8 mouse cellular contexts compared by ENCODE assay signal in genomic region chr5:112433004-112433403, GRCm38 (mm10). TPM values are rescaled to one million over a fixed set of nuclear protein-coding genes. Genes with fewer than 3 reads are reported as not detected.
DNase-seq lines count a peak whose midpoint lies in the region; ATAC-seq and TF ChIP-seq lines count a peak whose summit lies in the region.

No protein-coding gene starts in this region.

- in situ Hi-C loops in CH12.LX (cut with MboI; ENCODE audit: low pct_ligation_motif_present, low pct_unique_long_range_greater_than_20kb, low sequenced_read_pairs), result loop anchor here (10.0 kb wide), 1 partner anchor 622 kb away; no protein-coding TSS in a partner anchor

- H3K27me3 ChIP-seq in CH12.LX (replicated peaks), result peaks cover 37% of the 10 kb centered on the region

- ATAC-seq in erythroid progenitor cell, adult 5-6 weeks (replicated peaks; ENCODE audit: low FRiP score, poor library complexity, severe bottlenecking), result no peak

- no peaks in the 10 kb centered on the region for H3K9me3 ChIP-seq in CH12.LX (replicated peaks; ENCODE audit: low read length)

- H3K4me3 ChIP-seq in CH12.LX (replicated peaks in 1 of 3; ENCODE audit: low read depth in 2 of 3, low read length in 2 of 3, poor library complexity in 1 of 3), result no peak overlapping the region

- no peaks in the 10 kb centered on the region for H3K36me3 ChIP-seq in CH12.LX (replicated peaks in 1 of 2; ENCODE audit: control insufficient read depth in 1 of 2, insufficient read depth in 1 of 2, low read length in 1 of 2)

- no peak overlapping the region for H3K4me2 ChIP-seq in CH12.LX (ENCODE audit: insufficient read depth, low read depth, poor library complexity, severe bottlenecking)

- DNase-seq in CH12.LX (ENCODE audit: extremely low read depth), result peak; percentile 51
- peak; percentile 76 to 77 for DNase-seq in adrenal gland, adult 18-20 months (ENCODE audit: low spot score in 2 of 2)
- peak; percentile 75 for DNase-seq in embryo, embryonic 10 days (ENCODE audit: low spot score)
- peak; percentile 28 to 67 for DNase-seq in gastrocnemius, postnatal 36 days
- DNase-seq in layer of hippocampus, postnatal 14 days (ENCODE audit: low spot score in 2 of 2), result peak; percentile 86 to 91
- peak; percentile 77 for DNase-seq in mesoderm, embryonic 11.5 days (ENCODE audit: low read depth, low spot score)
- peak; percentile 85 for DNase-seq in right cerebral cortex, postnatal 14 days

- no peaks in the 10 kb centered on the region for H3K4me1 ChIP-seq in CH12.LX (ENCODE audit: control insufficient read depth in 1 of 2, insufficient read depth in 2 of 2)

- TF ChIP-seq CTCF in CH12.LX (conservative IDR thresholded peaks at IDR 0.05 in 1 of 2, IDR thresholded peaks at IDR 0.05 in 1 of 2; ENCODE audit: low read depth in 2 of 2, low read length in 2 of 2), result peak; percentile 63 to 83

- no peak overlapping the region for H3K27ac ChIP-seq in CH12.LX (ENCODE audit: insufficient read depth, low read depth)

- intact Hi-C loops in gastrocnemius, postnatal 36 days (cut with DNase I), result no loop called here

- no peak overlapping the region for H3K9ac ChIP-seq in CH12.LX (ENCODE audit: insufficient read depth, low read depth)

- TF ChIP-seq RAD21 in CH12.LX (IDR thresholded peaks at IDR 0.05; ENCODE audit: low read depth, low read length), result peak; percentile 66

- H3K79me2 ChIP-seq in CH12.LX (replicated peaks; ENCODE audit: control insufficient read depth, extremely low read depth, insufficient read depth, poor library complexity, severe bottlenecking), result no peaks in the 10 kb centered on the region

- dilution Hi-C loops in CH12.LX (cut with MboI; ENCODE audit: extremely low pct_ligation_motif_present, extremely low pct_unique_long_range_greater_than_20kb, low sequenced_read_pairs), result no loop called here

- TF ChIP-seq EP300 in CH12.LX (IDR thresholded peaks at IDR 0.05; ENCODE audit: low read length), result no peak

- no peak for TF ChIP-seq POLR2A in CH12.LX (IDR thresholded peaks at IDR 0.05; ENCODE audit: low read depth, low read length)

TF ChIP-seq in CH12.LX, 34 proteins besides CTCF, POLR2A, EP300 and RAD21:
- TF ChIP-seq NRF1 (IDR thresholded peaks at IDR 0.05; ENCODE audit: low read depth, low read length), result no peak
- TF ChIP-seq USF1 (IDR thresholded peaks at IDR 0.05; ENCODE audit: low read depth, low read length), result no peak
- peak; percentile 36; the same call in 1 of the 2 replicates for TF ChIP-seq SMC3 (IDR thresholded peaks at IDR 0.05; ENCODE audit: low read depth, low read length)

RNA-seq across cellular contexts. Expression of gene Gm6588, which starts 16.2 kb away (rescaled TPM):
- total RNA-seq in CH12.LX (2012; rRNA removed) (not detected in 2 replicates), CH12.LX (2014; rRNA removed) (not detected in 2 replicates)
- not detected in 2 replicates for polyA plus RNA-seq in CH12.LX (2012; ENCODE audit: insufficient read length, low read depth)
- not detected for total RNA-seq in adrenal gland, adult 18-20 months (2021)
- not detected for total RNA-seq in gastrocnemius, postnatal 36 days (2021)
- not detected for total RNA-seq in layer of hippocampus, postnatal 14 days (2021)
- total RNA-seq in erythroid progenitor cell, adult 5-6 weeks (2015; ENCODE audit: low replicate concordance), result not detected in 2 replicates
- total RNA-seq in erythroid progenitor cell, adult 5-6 weeks (2017; ENCODE audit: low replicate concordance), result not detected in 2 replicates

RNA-seq across cellular contexts. Expression of gene Asphd2, which starts 38.3 kb away (rescaled TPM):
- not detected in 2 replicates for total RNA-seq in CH12.LX (2012; rRNA removed)
- total RNA-seq in CH12.LX (2014; rRNA removed), result not detected in 2 replicates
- polyA plus RNA-seq in CH12.LX (2012; ENCODE audit: insufficient read length, low read depth), result not detected in 2 replicates
- 1 to 10 TPM; 3.4 to 4.3 TPM for total RNA-seq in adrenal gland, adult 18-20 months (2021)
- total RNA-seq in gastrocnemius, postnatal 36 days (2021), result under 1 TPM; 0.36 to 0.74 TPM
- total RNA-seq in layer of hippocampus, postnatal 14 days (2021), result 100 to 1,000 TPM; 161 to 174 TPM
- total RNA-seq in erythroid progenitor cell, adult 5-6 weeks (2015; ENCODE audit: low replicate concordance), result not detected in 2 replicates
- not detected in 2 replicates for total RNA-seq in erythroid progenitor cell, adult 5-6 weeks (2017; ENCODE audit: low replicate concordance)

Comparison
In these comparisons a context has a peak if more than half of its experiments do, and no peak if none do; other contexts are left out.
1. RNA of gene Asphd2, which starts 38.3 kb away (total RNA-seq): 161 to 174 TPM in layer of hippocampus, postnatal 14 days; 3.4 to 4.3 TPM in adrenal gland, adult 18-20 months, 0.36 to 0.74 TPM in gastrocnemius, postnatal 36 days, not detected in CH12.LX and not detected in erythroid progenitor cell, adult 5-6 weeks; every median in the first group is over 10 times any median in the second.
2. Peak in every context shown above with its lines, with median percentiles within 50 percentile points of each other: DNase-seq.